Mouse (Mus musculus) intestine, embryonic 16.5 days (tissue): ENCODE data around the gene Smad3. TPM values are rescaled to one million over a fixed set of nuclear protein-coding genes. Genes with fewer than 3 reads are reported as not detected.

ENCODE experiments used
- ATAC-seq: fragments of 200-750 bp; cut with Nextera tagmentation; 2 replicates; pipeline ENCODE4 v1.8.0; 2017; ENCODE audit warnings: moderate TSS enrichment, moderate library complexity
- H3K27ac ChIP-seq: fragments of 300-500 bp; sonication (generic); 2 replicates; pipeline ENCODE4 v1.5.1; 2014; ENCODE audit warnings: mild to moderate bottlenecking, low read length
- H3K27me3 ChIP-seq: fragments of 300-500 bp; sonication (generic); replicated peaks from 2 replicates; pipeline ENCODE4 v1.6.1; 2014; ENCODE audit warnings: low read length, control low read depth, mixed read lengths; ENCODE audit not compliant: control insufficient read depth, insufficient read depth
- H3K36me3 ChIP-seq: fragments of 300-500 bp; sonication (generic); 2 replicates; pipeline ENCODE4 v1.6.1; 2014; ENCODE audit warnings: low read length, control low read depth; ENCODE audit not compliant: control insufficient read depth, insufficient read depth
- H3K4me1 ChIP-seq: fragments of 300-500 bp; sonication (generic); 2 replicates; pipeline ENCODE4 v1.6.1; 2014; ENCODE audit warnings: low read length, control low read depth, mixed read lengths; ENCODE audit not compliant: control insufficient read depth, insufficient read depth
- H3K4me2 ChIP-seq: fragments of 300-500 bp; sonication (generic); 2 replicates; pipeline ENCODE4 v1.6.1; 2014; ENCODE audit warnings: low read depth, low read length, control low read depth
- H3K4me3 ChIP-seq: fragments of 300-500 bp; sonication (generic); 2 replicates; pipeline ENCODE4 v1.5.1; 2014; ENCODE audit warnings: mild to moderate bottlenecking, low read length
- H3K9ac ChIP-seq: fragments of 300-500 bp; sonication (generic); 2 replicates; pipeline ENCODE4 v1.6.1; 2014; ENCODE audit warnings: low read depth, low read length
- H3K9me3 ChIP-seq: fragments of 300-500 bp; sonication (generic); 2 replicates; pipeline ENCODE4 v1.6.1; 2016; ENCODE audit warnings: low read length, control low read depth; ENCODE audit not compliant: control insufficient read depth
- WGBS: fragments of 180-500 bp; shearing (Covaris S2); extraction: QIAGEN DNeasy Blood & Tissue Kit; methylation state at CpG from one replicate; pipeline ENCODE4 v1.1.7; 2014; 5-methylcytosine and 5-hydroxymethylcytosine counted together
- polyA plus RNA-seq: library from polyadenylated mRNA; unstranded; fragments of >200 nt; fragmentation: Nextera tagmentation; extraction: Ambion mirVana; gene quantifications from 2 replicates; pipeline ENCODE4 v1.2.1, GENCODE M21; 2015

Gene Smad3
- polyA plus RNA-seq, 1 experiment from 2014 or later, result 10.9 TPM

- no peak overlapping the region for H3K4me3 ChIP-seq
- WGBS, result 77% methylated on average over 2 of the region's 2 CpGs
- peaks cover 34% of the 10 kb centered on the region for H3K4me1 ChIP-seq
- no peak overlapping the region for H3K9ac ChIP-seq
- no peak overlapping the region for H3K27ac ChIP-seq
- H3K36me3 ChIP-seq, result no peaks in the 10 kb centered on the region
- no peaks in the 10 kb centered on the region for H3K27me3 ChIP-seq
- no peak for ATAC-seq
- H3K9me3 ChIP-seq, result no peaks in the 10 kb centered on the region
- H3K4me2 ChIP-seq, result no peak overlapping the region
Measured at GRCm38 (mm10) chr9:63609776-63610175, 148.0 kb downstream of the Smad3 start.

- WGBS, result 73% methylated on average over 8 of the region's 8 CpGs
- no peak overlapping the region for H3K4me3 ChIP-seq
- peaks cover 30% of the 10 kb centered on the region for H3K4me1 ChIP-seq
- ATAC-seq, result no peak
- no peak overlapping the region for H3K4me2 ChIP-seq
- no peak overlapping the region for H3K9ac ChIP-seq
- no peaks in the 10 kb centered on the region for H3K27me3 ChIP-seq
- no peak overlapping the region for H3K27ac ChIP-seq
- no peaks in the 10 kb centered on the region for H3K9me3 ChIP-seq
- H3K36me3 ChIP-seq, result no peaks in the 10 kb centered on the region
Measured at GRCm38 (mm10) chr9:63609246-63609645, 148.5 kb downstream of the Smad3 start.

GRCm38 (mm10) chr9:63608006-63608405 lies 149.8 kb downstream of the Smad3 start:
- Histone ChIP-seq H3K27ac (no peak overlapping the region), H3K4me1 (peaks cover 29% of the 10 kb centered on the region)
- no peak for ATAC-seq

GRCm38 (mm10) chr9:63606594-63606993 lies 151.2 kb downstream of the Smad3 start:
- Histone ChIP-seq H3K4me3 (no peak overlapping the region), H3K9me3 (no peaks in the 10 kb centered on the region), H3K9ac (no peak overlapping the region), H3K27me3 (no peaks in the 10 kb centered on the region), H3K4me2 (no peak overlapping the region), H3K4me1 (peaks cover 21% of the 10 kb centered on the region), H3K36me3 (no peaks in the 10 kb centered on the region), H3K27ac (no peak overlapping the region)
- no peak for ATAC-seq
- 72% methylated on average over 2 of the region's 2 CpGs for WGBS

More at GRCm38 (mm10) chr9:63608006-63608405, 149.8 kb downstream of the Smad3 start:
- WGBS, result 82% methylated on average over 6 of the region's 6 CpGs
- no peak overlapping the region for H3K4me3 ChIP-seq
- H3K9ac ChIP-seq, result no peak overlapping the region
- H3K27me3 ChIP-seq, result no peaks in the 10 kb centered on the region
- H3K4me2 ChIP-seq, result no peak overlapping the region
- H3K36me3 ChIP-seq, result no peaks in the 10 kb centered on the region
- no peaks in the 10 kb centered on the region for H3K9me3 ChIP-seq

- peak overlapping the region; percentile 54 for H3K4me2 ChIP-seq
- peak; percentile 43; the same call in 1 of the 2 replicates for ATAC-seq
- H3K36me3 ChIP-seq, result no peaks in the 10 kb centered on the region
- peaks cover 11% of the 10 kb centered on the region for H3K4me1 ChIP-seq
- WGBS, result 48% methylated on average over 6 of the region's 6 CpGs
- H3K9me3 ChIP-seq, result no peaks in the 10 kb centered on the region
- no peak overlapping the region for H3K9ac ChIP-seq
- H3K27me3 ChIP-seq, result no peaks in the 10 kb centered on the region
- no peak overlapping the region for H3K4me3 ChIP-seq
- H3K27ac ChIP-seq, result no peak overlapping the region
Measured at GRCm38 (mm10) chr9:63603849-63604248, 153.9 kb downstream of the Smad3 start.

GRCm38 (mm10) chr9:63602043-63602939 lies 155.5 kb downstream of the Smad3 start, which contains the start of the genes Iqch and Aagab:
Gene Iqch, minus strand, starts transcription at chr9:63602493.
Gene Aagab, plus strand, starts transcription at chr9:63602660.
- Histone ChIP-seq H3K4me3 (peak within 1 kb of the TSS; percentile 97), H3K36me3 (no peaks in the 10 kb centered on the region), H3K4me2 (peak within 1 kb of the TSS; percentile 54), H3K9ac (peak within 1 kb of the TSS; percentile 87), H3K27me3 (no peaks in the 10 kb centered on the region), H3K9me3 (no peaks in the 10 kb centered on the region), H3K27ac (peak within 1 kb of the TSS; percentile 66), H3K4me1 (peaks cover 11% of the 10 kb centered on the region)
- WGBS, result 2% methylated on average over 70 of the region's 70 CpGs
- ATAC-seq, result peak; percentile 99

Other genes starting within 250 kb of the Smad3 start
- 0.06 TPM in 1 of 2 replicates, not detected in the other for gene Iqch, start 155.5 kb downstream of the Smad3 start, polyA plus RNA-seq
- gene Aagab, start 155.3 kb downstream of the Smad3 start, polyA plus RNA-seq, result 27.8 and 28.1 TPM in 2 replicates